Mouse (Mus musculus) kidney, postnatal 0 days (tissue): ENCODE data around the gene Shbg. TPM values are rescaled to one million over a fixed set of nuclear protein-coding genes. Genes with fewer than 3 reads are reported as not detected.
A peak's percentile ranks its signal among the peaks of the same experiment; 100 is the strongest.

Source experiments
- ATAC-seq: fragments of 200-750 bp; cut with Nextera tagmentation; replicated peaks from 2 replicates; pipeline ENCODE4 v1.8.0; 2017; ENCODE audit warnings: low read depth, moderate number of reproducible peaks, moderate TSS enrichment, moderate library complexity; ENCODE audit not compliant: low FRiP score
- DNase-seq: peaks from one replicate; pipeline ENCODE4 v3.0.0-alpha.2; 2016; ENCODE audit warnings: low spot score
- H3K27ac ChIP-seq: fragments of 300-500 bp; sonication (generic); 2 replicates; pipeline ENCODE4 v1.5.1; 2014; ENCODE audit warnings: mild to moderate bottlenecking
- H3K27me3 ChIP-seq: fragments of 300-500 bp; sonication (generic); 2 replicates; pipeline ENCODE4 v1.6.1; 2014; ENCODE audit warnings: low read length, mixed read lengths; ENCODE audit not compliant: insufficient read depth
- H3K36me3 ChIP-seq: fragments of 300-500 bp; sonication (generic); 2 replicates; pipeline ENCODE4 v1.6.1; 2014; ENCODE audit warnings: low read length, mixed read lengths; ENCODE audit not compliant: insufficient read depth
- H3K4me1 ChIP-seq: fragments of 300-500 bp; sonication (generic); replicated peaks from 2 replicates; pipeline ENCODE4 v1.6.1; 2014; ENCODE audit warnings: antibody characterized with exemption, low read length, mixed read lengths; ENCODE audit not compliant: insufficient read depth
- H3K4me2 ChIP-seq: fragments of 300-500 bp; sonication (generic); 2 replicates; pipeline ENCODE4 v1.6.1; 2014; ENCODE audit warnings: mild to moderate bottlenecking, low read length, moderate library complexity, mixed read lengths
- H3K4me3 ChIP-seq: fragments of 300-500 bp; sonication (generic); replicated peaks from 2 replicates; pipeline ENCODE4 v1.5.1; 2014; ENCODE audit warnings: low read depth, low read length
- H3K9ac ChIP-seq: fragments of 300-500 bp; sonication (generic); 2 replicates; pipeline ENCODE4 v1.6.1; 2014; ENCODE audit warnings: low read depth, low read length
- H3K9me3 ChIP-seq: fragments of 300-500 bp; sonication (generic); replicated peaks from 2 replicates; pipeline ENCODE4 v1.6.1; 2016; ENCODE audit warnings: low read length, inconsistent platforms, mixed read lengths
- CTCF ChIP-seq: IDR thresholded peaks from 2 replicates; pipeline ENCODE4 v1.5.1; 2016; ENCODE audit warnings: antibody characterized with exemption, low read depth, mild to moderate bottlenecking, moderate library complexity
- WGBS: fragments of 180-500 bp; shearing (Covaris S2); extraction: QIAGEN DNeasy Blood & Tissue Kit; methylation state at CpG from one replicate; pipeline ENCODE4 v1.1.7; 2014; 5-methylcytosine and 5-hydroxymethylcytosine counted together
- polyA plus RNA-seq: library from polyadenylated mRNA; unstranded; fragments of >200 nt; fragmentation: Nextera tagmentation; extraction: Ambion mirVana; gene quantifications from 2 replicates; pipeline ENCODE4 v1.2.1, GENCODE M21; 2015

Shbg gene
- polyA plus RNA-seq, 1 experiment from 2014 or later = 0.13 TPM

DNA sequence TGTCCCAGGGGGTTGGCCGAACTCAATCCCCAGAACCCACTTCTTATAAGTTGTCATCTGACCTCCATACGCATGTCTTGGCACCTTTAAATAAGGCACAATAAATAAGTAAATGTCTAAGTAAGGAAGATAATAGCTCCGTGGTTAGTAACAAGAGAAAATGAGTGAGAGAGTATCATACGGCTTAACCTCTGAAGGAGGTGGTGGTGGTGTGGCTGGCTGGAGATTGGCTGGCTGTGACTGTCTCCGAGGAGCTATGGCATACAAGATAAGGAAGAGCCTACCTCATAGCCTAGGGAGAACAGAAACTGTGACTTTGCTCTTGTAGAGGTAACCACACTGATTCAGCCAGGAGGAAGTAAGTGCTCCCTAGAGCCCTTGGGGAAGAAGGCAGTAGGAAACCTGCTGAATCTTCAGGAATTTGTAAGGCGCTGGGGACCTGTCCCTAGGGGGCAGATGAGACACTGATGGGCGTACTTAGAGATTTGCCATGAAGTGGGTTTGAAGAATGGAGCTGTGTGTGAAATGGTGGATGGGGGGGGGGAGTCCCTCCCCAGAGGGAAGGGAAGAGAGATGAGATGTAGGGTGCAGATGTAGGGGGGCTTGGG is 31.9 kb downstream of the Shbg start:
- H3K9me3 ChIP-seq = no peaks in the 10 kb centered on the region
- peaks cover 33% of the 10 kb centered on the region for H3K36me3 ChIP-seq
- no peak overlapping the region for H3K4me3 ChIP-seq
- no peak overlapping the region for H3K9ac ChIP-seq
- H3K27ac ChIP-seq = no peak overlapping the region
- no peaks in the 10 kb centered on the region for H3K27me3 ChIP-seq
- ATAC-seq = no peak
- 0 out of 2 replicates have a peak, but pooled peaks cover 3% of the 10 kb centered on the region for H3K4me1 ChIP-seq
- WGBS = 76% methylated on average over 7 of the region's 7 CpGs
- TF ChIP-seq CTCF = no peak; the same call in 1 of the 2 replicates
- no peak for DNase-seq
- no peak overlapping the region for H3K4me2 ChIP-seq

DNA sequence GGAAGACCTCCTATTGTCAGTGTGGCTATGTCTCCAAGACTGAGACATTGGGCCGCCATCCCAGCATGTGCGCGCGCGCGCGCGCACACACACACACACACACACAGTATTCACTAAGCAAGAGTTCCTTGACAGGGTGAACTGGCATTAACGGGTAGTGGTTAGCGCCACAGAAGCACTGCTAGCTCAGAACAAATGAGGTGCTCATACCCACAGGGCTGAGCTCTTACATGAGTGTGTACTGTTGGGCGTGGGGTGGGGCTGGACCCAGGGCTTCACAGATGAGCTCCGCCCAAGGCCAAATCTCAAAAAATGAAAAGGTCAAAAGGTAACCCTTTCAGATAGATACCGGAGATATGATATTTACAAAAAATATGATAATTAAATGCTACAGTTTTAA is 32.8 kb downstream of the Shbg start:
- no peak overlapping the region for H3K27ac ChIP-seq
- no peak for TF ChIP-seq CTCF
- H3K4me2 ChIP-seq = no peak overlapping the region
- no peak for ATAC-seq
- no peaks in the 10 kb centered on the region for H3K9me3 ChIP-seq
- H3K4me3 ChIP-seq = no peak overlapping the region
- no peak overlapping the region for H3K9ac ChIP-seq
- no peak for DNase-seq
- H3K4me1 ChIP-seq = 0 out of 2 replicates have a peak, but pooled peaks cover 3% of the 10 kb centered on the region
- H3K27me3 ChIP-seq = no peaks in the 10 kb centered on the region
- H3K36me3 ChIP-seq = peaks cover 29% of the 10 kb centered on the region
- WGBS = 95% methylated on average over 13 of the region's 13 CpGs

DNA sequence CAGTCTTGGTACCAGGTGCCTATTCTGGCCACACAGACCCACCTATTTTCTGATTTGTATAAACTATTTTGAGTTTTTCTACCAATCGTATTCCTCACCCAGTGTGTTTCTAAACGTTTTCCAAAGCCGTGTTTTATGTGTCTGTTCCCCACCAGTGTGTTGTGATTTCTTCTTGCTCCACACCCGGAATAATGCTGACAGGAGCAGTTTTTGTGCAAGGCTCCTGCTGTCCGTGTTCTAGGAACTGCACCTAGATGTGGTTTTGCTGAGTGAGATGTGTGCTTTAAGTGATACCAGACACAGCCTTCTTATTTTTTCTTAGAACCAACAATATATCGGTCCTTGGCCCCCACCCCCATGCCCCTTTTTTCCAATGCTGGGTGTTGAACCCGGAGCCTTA is 33.7 kb downstream of the Shbg start:
- DNase-seq (no peak), ATAC-seq (no peak)
- Histone ChIP-seq H3K9me3 (no peaks in the 10 kb centered on the region), H3K27me3 (no peaks in the 10 kb centered on the region), H3K4me2 (no peak overlapping the region), H3K36me3 (peaks cover 20% of the 10 kb centered on the region), H3K4me3 (no peak overlapping the region), H3K27ac (no peak overlapping the region), H3K9ac (no peak overlapping the region), H3K4me1 (0 out of 2 replicates have a peak, but pooled peaks cover 3% of the 10 kb centered on the region)
- WGBS = 78% methylated on average over 7 of the region's 7 CpGs
- no peak for TF ChIP-seq CTCF

DNA sequence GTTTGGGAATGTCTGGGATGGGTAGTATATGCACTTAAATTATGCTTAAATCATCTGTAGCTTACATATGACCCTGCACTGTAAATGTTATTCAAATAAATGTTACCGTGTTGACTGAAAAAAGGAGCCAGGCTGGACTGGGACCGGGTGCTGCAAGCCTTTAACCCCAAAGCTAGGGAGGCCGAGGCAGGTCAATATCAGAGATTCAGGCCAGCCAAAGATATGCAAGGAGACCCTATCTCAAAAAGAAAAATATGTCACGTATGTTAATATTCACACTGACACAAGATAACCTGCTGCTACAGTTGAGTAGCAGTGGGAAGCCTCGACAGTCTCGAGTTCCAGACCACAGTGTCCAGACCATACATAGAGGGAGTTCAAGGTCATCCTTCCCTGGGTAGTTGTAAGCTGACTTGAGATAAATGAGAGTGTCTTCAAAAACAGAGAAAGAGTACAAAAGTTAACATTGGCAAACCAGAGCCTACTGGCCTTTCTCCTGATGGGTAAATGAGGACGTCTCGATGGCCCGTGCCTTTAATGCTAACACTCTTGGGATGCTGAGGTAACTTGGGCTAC is 35.4 kb downstream of the Shbg start:
- Histone ChIP-seq H3K27me3 (no peaks in the 10 kb centered on the region), H3K4me1 (peaks cover 17% of the 10 kb centered on the region; the same call in 1 of the 2 replicates), H3K36me3 (peaks cover 3% of the 10 kb centered on the region; the same call in 1 of the 2 replicates), H3K9me3 (no peaks in the 10 kb centered on the region), H3K27ac (no peak overlapping the region), H3K4me2 (peak overlapping the region; percentile 80), H3K9ac (no peak overlapping the region), H3K4me3 (0 out of 2 replicates have a peak overlapping the region, but pooled peaks have one; percentile 88)
- ATAC-seq = no peak
- 57% methylated on average over 9 of the region's 9 CpGs for WGBS
- no peak for DNase-seq
- TF ChIP-seq CTCF = no peak

DNA sequence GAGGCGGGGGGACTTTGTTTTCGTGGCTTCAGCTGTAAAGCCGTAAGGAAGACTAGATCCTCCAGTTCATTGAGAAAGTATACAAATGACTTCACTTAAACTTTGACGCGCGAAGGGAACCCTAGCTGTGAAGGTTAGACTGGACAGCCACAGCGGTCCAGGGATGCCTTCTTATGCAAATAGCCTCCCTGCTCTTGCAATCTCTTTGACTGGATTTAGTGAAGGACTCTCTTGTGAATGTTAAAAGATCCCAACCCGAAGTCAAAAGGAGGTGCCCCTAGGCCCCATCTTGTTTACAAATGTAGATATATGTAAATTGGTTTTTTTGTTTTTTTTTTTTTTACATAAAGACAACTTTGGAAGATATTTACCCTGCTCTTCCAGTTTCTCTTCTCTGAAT is 35.9 kb downstream of the Shbg start:
- peak overlapping the region; percentile 80 for H3K4me2 ChIP-seq

DNA sequence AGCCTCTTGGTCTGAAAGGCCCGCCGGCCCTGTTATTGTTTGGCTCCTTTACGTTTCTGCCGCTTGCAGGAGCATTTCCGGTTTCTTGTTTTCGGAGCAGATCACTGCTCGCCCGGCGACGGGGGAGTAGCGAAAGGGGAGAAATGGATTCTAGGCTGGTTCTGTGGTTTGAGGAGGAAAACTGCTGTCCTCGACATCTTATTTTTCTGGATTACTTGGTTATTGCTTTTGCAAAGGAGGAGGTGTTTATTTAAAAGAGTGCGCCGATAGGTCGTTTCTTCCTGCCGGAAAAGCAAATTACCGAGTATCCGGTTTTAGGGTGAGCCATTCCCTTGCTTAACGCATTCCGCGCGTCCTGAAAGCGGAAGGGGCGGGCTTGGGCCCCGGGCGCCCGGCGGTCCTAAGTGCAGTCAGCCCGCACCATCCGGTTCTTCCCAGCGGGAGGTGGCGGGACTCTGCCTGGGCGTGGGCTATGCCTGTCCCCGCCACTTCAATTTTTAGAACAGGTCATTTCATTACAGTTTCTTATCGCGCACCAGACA is 36.5 kb downstream of the Shbg start:
- Histone ChIP-seq H3K4me3 (peak overlapping the region; percentile 88), H3K36me3 (no peaks in the 10 kb centered on the region), H3K4me1 (peaks cover 17% of the 10 kb centered on the region; the same call in 1 of the 2 replicates), H3K4me2 (peak overlapping the region; percentile 80), H3K27ac (peak overlapping the region; percentile 99), H3K9me3 (no peaks in the 10 kb centered on the region), H3K9ac (peak overlapping the region; percentile 88), H3K27me3 (no peaks in the 10 kb centered on the region)
- ATAC-seq (peak; percentile 83), DNase-seq (peak; percentile 98)
- 0 out of 2 replicates have a peak, but pooled peaks have one; percentile 1 for TF ChIP-seq CTCF
- WGBS = under 1% methylated on average over 36 of the region's 36 CpGs

More for the DNA sequence above, 35.9 kb downstream of the Shbg start:
- DNase-seq = peak; percentile 48
- ATAC-seq = no peak
- Histone ChIP-seq H3K27ac (peak overlapping the region; percentile 99), H3K36me3 (no peaks in the 10 kb centered on the region), H3K4me3 (peak overlapping the region; percentile 88), H3K9ac (peak overlapping the region; percentile 88), H3K4me1 (peaks cover 17% of the 10 kb centered on the region; the same call in 1 of the 2 replicates), H3K9me3 (no peaks in the 10 kb centered on the region), H3K27me3 (no peaks in the 10 kb centered on the region)
- 1% methylated on average over 8 of the region's 8 CpGs for WGBS
- no peak for TF ChIP-seq CTCF
